Mouse (Mus musculus) kidney, postnatal 14 days (tissue): Measurements from ENCODE around the gene Prdx1.

Source experiments
- DNase-seq: peaks from one replicate; pipeline ENCODE4 v3.0.0; 2022; ENCODE audit warnings: mixed read lengths

The Prdx1 gene

GRCm38 (mm10) chr4:116732355-116732754 lies 47.0 kb downstream of the Prdx1 start:
- DNase-seq, result peak; percentile 43

GRCm38 (mm10) chr4:116734996-116735395 lies 49.7 kb downstream of the Prdx1 start:
- DNase-seq, result no peak

GRCm38 (mm10) chr4:116738972-116739751 lies 53.8 kb downstream of the Prdx1 start:
- DNase-seq, result no peak

GRCm38 (mm10) chr4:116749750-116750149 lies 64.4 kb downstream of the Prdx1 start:
- no peak for DNase-seq
